Mouse (Mus musculus): Measurements from ENCODE around the gene Tcf3. TPM values are rescaled to one million over a fixed set of nuclear protein-coding genes. Genes with fewer than 3 reads are reported as not detected.

The Tcf3 gene
- polyA plus RNA-seq, 1 experiment: 341 TPM

DNA sequence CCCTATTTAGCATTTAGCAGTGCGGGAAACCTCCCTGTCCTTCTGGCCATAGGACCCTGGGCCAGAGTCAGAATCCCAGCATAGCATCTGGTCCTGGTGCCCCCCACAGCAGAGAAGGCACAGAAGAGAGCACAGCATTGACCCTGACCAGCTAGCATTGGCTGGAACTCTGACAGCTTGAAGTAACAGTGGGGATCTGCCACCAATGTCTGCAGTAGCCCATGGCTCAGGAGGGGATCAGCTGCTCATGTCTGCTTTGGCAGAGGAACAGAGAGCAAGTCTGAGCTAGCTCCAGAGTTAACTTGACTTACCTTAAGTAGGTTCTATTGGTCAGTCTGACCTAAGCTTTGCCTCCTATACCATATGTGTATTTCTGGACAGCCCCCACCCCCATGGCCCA lies 15.6 kb downstream of the Tcf3 start:
- no peaks in the 10 kb centered on the region for H3K4me1 ChIP-seq (replicated peaks; ENCODE audit: control insufficient read depth, insufficient read depth, low read length)
- H3K27me3 ChIP-seq (ENCODE audit: control insufficient read depth, insufficient read depth, low read length): no peaks in the 10 kb centered on the region
- H3K4me3 ChIP-seq (ENCODE audit: control insufficient read depth, insufficient read depth, low read length): no peak overlapping the region
- no peak for DNase-seq
- no peak for TF ChIP-seq CTCF (IDR thresholded peaks at IDR 0.05; ENCODE audit: borderline replicate concordance, control insufficient read depth, extremely low read depth, insufficient read depth, low read length, poor library complexity)
- no peak for TF ChIP-seq POLR2A (IDR thresholded peaks at IDR 0.05; ENCODE audit: control insufficient read depth, extremely low read depth, insufficient read depth, low read length, poor library complexity)
- H3K27ac ChIP-seq (ENCODE audit: control insufficient read depth, insufficient read depth, low read length): no peak overlapping the region
- 95% methylated on average over 1 of the region's 1 CpGs for WGBS
- H3K36me3 ChIP-seq (ENCODE audit: control insufficient read depth, insufficient read depth, low read length): peaks cover 77% of the 10 kb centered on the region

GRCm38 (mm10) chr10:80417371-80417770 lies 16.1 kb downstream of the Tcf3 start:
- no peaks in the 10 kb centered on the region for H3K4me1 ChIP-seq (replicated peaks; ENCODE audit: control insufficient read depth, insufficient read depth, low read length)
- peaks cover 82% of the 10 kb centered on the region for H3K36me3 ChIP-seq (ENCODE audit: control insufficient read depth, insufficient read depth, low read length)
- no peak overlapping the region for H3K4me3 ChIP-seq (ENCODE audit: control insufficient read depth, insufficient read depth, low read length)
- DNase-seq: no peak
- no peak overlapping the region for H3K27ac ChIP-seq (ENCODE audit: control insufficient read depth, insufficient read depth, low read length)
- no peaks in the 10 kb centered on the region for H3K27me3 ChIP-seq (ENCODE audit: control insufficient read depth, insufficient read depth, low read length)
- WGBS: 96% methylated on average over 10 of the region's 10 CpGs
- TF ChIP-seq POLR2A (IDR thresholded peaks at IDR 0.05; ENCODE audit: control insufficient read depth, extremely low read depth, insufficient read depth, low read length, poor library complexity) (no peak), CTCF (IDR thresholded peaks at IDR 0.05; ENCODE audit: borderline replicate concordance, control insufficient read depth, extremely low read depth, insufficient read depth, low read length, poor library complexity) (no peak)

GRCm38 (mm10) chr10:80415566-80415965 lies 17.9 kb downstream of the Tcf3 start:
- no peak overlapping the region for H3K27ac ChIP-seq (ENCODE audit: control insufficient read depth, insufficient read depth, low read length)
- WGBS: 98% methylated on average over 7 of the region's 7 CpGs
- DNase-seq: no peak
- H3K36me3 ChIP-seq (ENCODE audit: control insufficient read depth, insufficient read depth, low read length): peaks cover 80% of the 10 kb centered on the region
- no peak overlapping the region for H3K4me3 ChIP-seq (ENCODE audit: control insufficient read depth, insufficient read depth, low read length)
- no peaks in the 10 kb centered on the region for H3K27me3 ChIP-seq (ENCODE audit: control insufficient read depth, insufficient read depth, low read length)
- H3K4me1 ChIP-seq (replicated peaks; ENCODE audit: control insufficient read depth, insufficient read depth, low read length): no peaks in the 10 kb centered on the region
- TF ChIP-seq POLR2A (IDR thresholded peaks at IDR 0.05; ENCODE audit: control insufficient read depth, extremely low read depth, insufficient read depth, low read length, poor library complexity) (no peak), CTCF (IDR thresholded peaks at IDR 0.05; ENCODE audit: borderline replicate concordance, control insufficient read depth, extremely low read depth, insufficient read depth, low read length, poor library complexity) (no peak)

DNA sequence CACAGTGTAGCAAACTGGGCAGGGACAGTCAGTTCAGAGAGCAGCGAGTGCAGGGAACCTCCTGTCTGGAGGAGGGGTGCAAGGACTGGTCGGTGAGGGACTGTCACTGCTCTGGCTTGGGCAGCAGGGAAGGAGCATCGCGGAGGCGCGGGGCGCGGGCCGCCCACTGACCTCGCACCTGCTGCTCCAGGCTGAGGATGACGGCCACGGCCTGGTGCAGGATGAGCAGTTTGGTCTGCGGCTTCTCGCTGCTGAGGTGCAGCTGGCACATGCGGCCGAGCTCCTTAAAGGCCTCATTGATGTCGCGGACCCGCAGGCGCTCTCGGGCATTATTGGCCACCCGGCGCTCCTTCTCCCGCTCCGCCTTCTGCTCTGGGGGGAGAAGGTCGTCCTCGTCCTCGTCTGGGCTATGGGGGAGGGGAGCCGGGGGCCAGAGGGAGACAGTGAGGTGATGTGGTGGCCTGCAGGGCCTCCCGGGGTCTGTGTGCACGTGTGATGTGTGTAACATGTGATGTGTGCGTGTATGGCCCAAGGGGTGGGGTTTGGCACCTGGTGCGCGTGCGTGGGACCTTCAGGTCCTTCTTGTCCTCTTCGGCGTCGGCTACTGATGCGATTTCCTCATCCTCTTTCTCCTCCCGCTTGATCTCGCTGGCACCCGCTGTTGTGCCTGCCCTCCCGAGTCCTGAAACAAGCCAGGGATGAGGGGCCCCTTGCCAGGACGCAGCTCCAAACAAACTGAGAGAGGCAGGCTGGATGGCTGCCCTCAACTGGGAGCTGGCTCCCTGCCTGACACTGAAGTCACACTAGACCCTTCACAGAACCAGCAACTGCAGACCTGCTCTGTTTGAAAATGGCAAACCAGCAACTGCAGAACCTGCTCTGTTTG lies 20.5 kb downstream of the Tcf3 start:
- 95% methylated on average over 44 of the region's 44 CpGs for WGBS
- Histone ChIP-seq H3K4me1 (replicated peaks; ENCODE audit: control insufficient read depth, insufficient read depth, low read length) (no peaks in the 10 kb centered on the region), H3K27ac (ENCODE audit: control insufficient read depth, insufficient read depth, low read length) (no peak overlapping the region), H3K4me3 (ENCODE audit: control insufficient read depth, insufficient read depth, low read length) (no peak overlapping the region), H3K27me3 (ENCODE audit: control insufficient read depth, insufficient read depth, low read length) (no peaks in the 10 kb centered on the region), H3K36me3 (ENCODE audit: control insufficient read depth, insufficient read depth, low read length) (peaks cover 55% of the 10 kb centered on the region)
- no peak for DNase-seq
- TF ChIP-seq POLR2A (IDR thresholded peaks at IDR 0.05; ENCODE audit: control insufficient read depth, extremely low read depth, insufficient read depth, low read length, poor library complexity): no peak
- TF ChIP-seq CTCF (IDR thresholded peaks at IDR 0.05; ENCODE audit: borderline replicate concordance, control insufficient read depth, extremely low read depth, insufficient read depth, low read length, poor library complexity): no peak

- TF ChIP-seq POLR2A (IDR thresholded peaks at IDR 0.05; ENCODE audit: control insufficient read depth, extremely low read depth, insufficient read depth, low read length, poor library complexity): no peak
- TF ChIP-seq CTCF (IDR thresholded peaks at IDR 0.05; ENCODE audit: borderline replicate concordance, control insufficient read depth, extremely low read depth, insufficient read depth, low read length, poor library complexity): no peak
- Histone ChIP-seq H3K36me3 (ENCODE audit: control insufficient read depth, insufficient read depth, low read length) (peaks cover 13% of the 10 kb centered on the region), H3K27me3 (ENCODE audit: control insufficient read depth, insufficient read depth, low read length) (no peaks in the 10 kb centered on the region), H3K27ac (ENCODE audit: control insufficient read depth, insufficient read depth, low read length) (no peak overlapping the region), H3K4me3 (ENCODE audit: control insufficient read depth, insufficient read depth, low read length) (no peak overlapping the region), H3K4me1 (replicated peaks; ENCODE audit: control insufficient read depth, insufficient read depth, low read length) (peaks cover 15% of the 10 kb centered on the region)
- 47% methylated on average over 4 of the region's 4 CpGs for WGBS
- DNase-seq: no peak
Observed at GRCm38 (mm10) chr10:80407924-80408323, 25.5 kb downstream of the Tcf3 start.

DNA sequence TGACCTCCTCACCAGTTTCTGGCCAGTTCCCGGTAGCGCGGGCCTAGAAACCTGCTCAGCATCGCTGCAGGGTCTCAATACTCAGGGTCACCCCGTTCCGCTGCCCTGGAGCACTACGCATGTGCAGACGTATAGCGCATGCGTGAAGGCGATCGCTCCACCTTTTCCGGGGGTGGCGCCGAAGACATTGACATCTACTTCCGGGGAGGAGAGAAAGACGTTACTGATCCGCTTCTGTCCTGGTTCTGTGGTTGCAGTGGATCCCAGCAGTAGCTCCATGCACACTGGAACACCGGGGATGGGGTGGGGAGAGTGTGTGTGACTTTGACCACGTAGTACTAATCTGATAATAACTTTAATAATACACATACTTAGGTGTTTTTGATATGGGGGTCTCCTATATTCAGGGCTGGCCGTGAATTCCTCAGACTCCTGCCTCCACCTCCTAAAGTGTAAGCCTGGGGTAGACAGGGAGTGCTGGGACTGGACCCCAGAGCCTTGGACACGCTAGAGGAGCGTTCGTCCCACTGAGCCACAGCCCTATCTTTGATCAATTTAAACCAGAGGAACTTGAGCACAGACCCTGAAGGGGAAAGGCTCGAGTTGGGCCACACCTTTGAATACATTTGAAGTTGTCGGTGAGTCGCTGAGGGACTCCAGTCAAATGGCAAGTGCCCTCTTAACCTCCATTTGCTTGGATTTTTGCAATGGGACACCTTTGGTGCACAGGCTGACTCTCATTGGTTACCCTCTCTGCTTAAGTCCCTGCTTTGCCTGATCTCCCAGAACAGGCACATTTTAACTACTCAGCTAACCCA lies 26.6 kb downstream of the Tcf3 start, which contains the start of gene Uqcr11:
Gene Uqcr11 (minus strand): TSS at position 147 of the 818 bp plus-strand sequence.
- Histone ChIP-seq H3K36me3 (ENCODE audit: control insufficient read depth, insufficient read depth, low read length) (peaks cover 5% of the 10 kb centered on the region; the same call in 1 of the 2 replicates), H3K27ac (ENCODE audit: control insufficient read depth, insufficient read depth, low read length) (peak within 1 kb of the TSS; percentile 28; the same call in 1 of the 2 replicates), H3K4me3 (ENCODE audit: control insufficient read depth, insufficient read depth, low read length) (peak within 1 kb of the TSS; percentile 72), H3K27me3 (ENCODE audit: control insufficient read depth, insufficient read depth, low read length) (no peaks in the 10 kb centered on the region), H3K4me1 (replicated peaks; ENCODE audit: control insufficient read depth, insufficient read depth, low read length) (peaks cover 15% of the 10 kb centered on the region)
- peak; percentile 93 for DNase-seq
- TF ChIP-seq CTCF (IDR thresholded peaks at IDR 0.05; ENCODE audit: borderline replicate concordance, control insufficient read depth, extremely low read depth, insufficient read depth, low read length, poor library complexity) (no peak; the same call in 1 of the 2 replicates), POLR2A (IDR thresholded peaks at IDR 0.05; ENCODE audit: control insufficient read depth, extremely low read depth, insufficient read depth, low read length, poor library complexity) (peak; percentile 58)
- under 1% methylated on average over 27 of the region's 27 CpGs for WGBS

All from thymus, adult 2 months (tissue).